Mouse (Mus musculus): ENCODE measurements around the gene Fras1. TPM values are rescaled to one million over a fixed set of nuclear protein-coding genes. Genes with fewer than 3 reads are reported as not detected.

The Fras1 gene
- polyA plus RNA-seq, 1 experiment from 2014 or later = 7.0 TPM

DNA sequence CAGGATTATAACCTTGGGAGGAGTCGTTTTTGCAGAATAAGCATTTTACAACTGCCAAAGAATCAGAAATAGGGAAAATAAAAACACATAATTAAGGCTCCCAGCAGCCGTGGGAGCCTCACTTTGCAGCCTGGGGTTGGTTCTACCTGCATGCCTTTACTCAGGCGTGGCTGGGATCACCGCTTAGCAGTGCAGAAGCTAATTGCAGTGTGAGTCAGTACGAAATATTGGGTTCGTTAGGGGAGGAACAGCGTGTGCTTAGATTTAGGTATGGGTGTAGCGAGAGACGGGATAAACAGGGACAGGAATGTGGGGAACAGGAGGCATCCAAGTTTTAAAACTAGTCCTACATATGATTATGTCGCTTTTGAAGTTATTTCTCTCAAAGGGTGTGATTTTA lies 238.3 kb downstream of the Fras1 start:
- ATAC-seq (ENCODE audit: low FRiP score) = no peak
- WGBS = 91% methylated on average over 10 of the region's 10 CpGs
- Histone ChIP-seq H3K4me3 (no peak overlapping the region), H3K36me3 (no peaks in the 10 kb centered on the region), H3K9ac (no peak overlapping the region), H3K4me2 (no peak overlapping the region), H3K27me3 (no peaks in the 10 kb centered on the region), H3K4me1 (replicated peaks) (no peaks in the 10 kb centered on the region), H3K9me3 (no peaks in the 10 kb centered on the region), H3K27ac (no peak overlapping the region)

- Histone ChIP-seq H3K4me3 (no peak overlapping the region), H3K4me2 (no peak overlapping the region), H3K9me3 (no peaks in the 10 kb centered on the region), H3K27ac (no peak overlapping the region), H3K36me3 (no peaks in the 10 kb centered on the region), H3K9ac (no peak overlapping the region), H3K4me1 (replicated peaks) (no peaks in the 10 kb centered on the region), H3K27me3 (no peaks in the 10 kb centered on the region)
- ATAC-seq (ENCODE audit: low FRiP score) = no peak
- 72% methylated on average over 6 of the region's 6 CpGs for WGBS
Measured at GRCm38 (mm10) chr5:96616954-96617646, 243.3 kb downstream of the Fras1 start.

DNA sequence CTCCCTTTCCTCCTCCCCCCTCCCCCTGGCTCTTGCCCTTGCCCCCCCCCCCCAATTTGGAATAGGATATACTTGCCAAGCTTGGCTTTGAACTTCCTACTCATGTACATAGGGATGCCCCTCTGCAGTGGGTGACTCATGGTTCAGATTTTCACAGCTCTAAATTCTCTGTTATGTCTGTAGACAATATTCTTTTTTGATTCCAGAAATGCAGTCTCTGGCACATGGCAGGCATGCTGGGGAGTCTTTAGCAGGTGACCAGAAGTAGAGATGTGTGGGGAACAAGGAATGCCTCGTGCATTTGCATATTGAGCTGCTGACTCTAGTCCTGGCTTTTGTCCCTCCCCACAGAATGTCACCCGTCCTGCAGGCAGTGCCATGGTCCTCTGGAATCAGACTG lies 244.3 kb downstream of the Fras1 start:
- no peak overlapping the region for H3K4me2 ChIP-seq
- no peak overlapping the region for H3K27ac ChIP-seq
- H3K36me3 ChIP-seq = no peaks in the 10 kb centered on the region
- 53% methylated on average over 2 of the region's 2 CpGs for WGBS
- no peak overlapping the region for H3K4me3 ChIP-seq
- H3K9me3 ChIP-seq = no peaks in the 10 kb centered on the region
- no peak overlapping the region for H3K9ac ChIP-seq
- ATAC-seq (ENCODE audit: low FRiP score) = no peak
- no peaks in the 10 kb centered on the region for H3K27me3 ChIP-seq
- 0 out of 2 replicates have a peak, but pooled peaks cover under 1% of the 10 kb centered on the region for H3K4me1 ChIP-seq (replicated peaks)

- 95% methylated on average over 2 of the region's 2 CpGs for WGBS
- no peaks in the 10 kb centered on the region for H3K9me3 ChIP-seq
- H3K27ac ChIP-seq = no peak overlapping the region
- 0 out of 2 replicates have a peak, but pooled peaks cover 2% of the 10 kb centered on the region for H3K4me1 ChIP-seq (replicated peaks)
- ATAC-seq (ENCODE audit: low FRiP score) = no peak
- H3K9ac ChIP-seq = no peak overlapping the region
- H3K4me2 ChIP-seq = no peak overlapping the region
- no peaks in the 10 kb centered on the region for H3K27me3 ChIP-seq
- no peaks in the 10 kb centered on the region for H3K36me3 ChIP-seq
- no peak overlapping the region for H3K4me3 ChIP-seq
Measured at GRCm38 (mm10) chr5:96620209-96620608, 246.5 kb downstream of the Fras1 start.

- ATAC-seq (ENCODE audit: low FRiP score) = no peak
- Histone ChIP-seq H3K9me3 (no peaks in the 10 kb centered on the region), H3K27me3 (no peaks in the 10 kb centered on the region), H3K4me2 (no peak overlapping the region), H3K36me3 (no peaks in the 10 kb centered on the region), H3K4me1 (replicated peaks) (0 out of 2 replicates have a peak, but pooled peaks cover 2% of the 10 kb centered on the region), H3K27ac (no peak overlapping the region), H3K9ac (no peak overlapping the region), H3K4me3 (no peak overlapping the region)
- WGBS = 93% methylated on average over 5 of the region's 5 CpGs
Measured at GRCm38 (mm10) chr5:96620618-96621017, 246.9 kb downstream of the Fras1 start.

- Histone ChIP-seq H3K4me2 (no peak overlapping the region), H3K36me3 (no peaks in the 10 kb centered on the region), H3K4me1 (replicated peaks) (0 out of 2 replicates have a peak, but pooled peaks cover 2% of the 10 kb centered on the region), H3K27me3 (no peaks in the 10 kb centered on the region), H3K27ac (no peak overlapping the region), H3K9ac (no peak overlapping the region), H3K4me3 (no peak overlapping the region), H3K9me3 (no peaks in the 10 kb centered on the region)
- ATAC-seq (ENCODE audit: low FRiP score) = no peak
- 74% methylated on average over 5 of the region's 5 CpGs for WGBS
Measured at GRCm38 (mm10) chr5:96622604-96623352, 249.0 kb downstream of the Fras1 start.

- Histone ChIP-seq H3K27me3 (no peaks in the 10 kb centered on the region), H3K4me2 (no peak overlapping the region; the same call in 1 of the 2 replicates), H3K36me3 (no peaks in the 10 kb centered on the region), H3K27ac (0 out of 2 replicates have a peak overlapping the region, but pooled peaks have one; percentile 25), H3K4me1 (replicated peaks) (peaks cover 9% of the 10 kb centered on the region), H3K9me3 (no peaks in the 10 kb centered on the region), H3K4me3 (no peak overlapping the region), H3K9ac (no peak overlapping the region)
- WGBS = 47% methylated on average over 8 of the region's 8 CpGs
- peak; percentile 85 for ATAC-seq (ENCODE audit: low FRiP score)
Measured at GRCm38 (mm10) chr5:96629851-96630250, 256.1 kb downstream of the Fras1 start.

DNA sequence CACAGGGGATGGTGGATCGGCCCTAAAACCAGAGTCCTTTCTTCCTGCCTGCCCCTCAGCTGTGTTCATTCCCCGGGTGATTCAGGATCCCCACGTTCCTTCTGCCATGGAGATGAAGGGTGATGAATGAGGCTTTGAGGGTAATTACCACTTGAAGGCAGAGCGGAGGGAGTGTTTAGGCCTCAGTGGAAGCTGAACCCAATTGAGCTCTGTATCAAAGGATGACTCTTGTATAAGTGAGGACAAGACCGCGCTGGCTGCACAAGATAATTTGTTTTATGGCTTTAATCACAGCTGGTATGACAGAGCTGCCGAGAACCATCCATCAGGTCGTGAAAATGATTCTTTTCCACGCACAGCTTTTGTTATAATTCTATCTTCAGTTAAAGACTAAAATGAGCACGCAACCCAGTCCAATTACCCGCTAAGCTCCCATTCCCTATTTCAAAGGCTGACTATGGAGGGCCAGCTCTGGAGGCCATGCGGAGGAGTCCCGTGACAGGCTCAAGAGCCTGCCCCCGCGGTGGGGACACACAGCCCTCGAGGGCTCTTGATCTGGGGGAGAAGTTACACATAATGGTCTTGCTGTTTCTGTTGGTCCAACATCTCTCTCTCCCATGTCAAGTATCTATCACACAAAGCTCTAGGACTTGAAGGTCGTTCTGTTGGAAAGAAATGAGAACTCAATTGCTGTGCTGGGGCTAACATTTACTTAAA lies 261.5 kb downstream of the Fras1 start:
- peaks cover 5% of the 10 kb centered on the region for H3K4me1 ChIP-seq (replicated peaks)
- H3K4me2 ChIP-seq = no peak overlapping the region
- no peak overlapping the region for H3K4me3 ChIP-seq
- H3K27ac ChIP-seq = no peak overlapping the region
- 60% methylated on average over 17 of the region's 17 CpGs for WGBS
- no peaks in the 10 kb centered on the region for H3K27me3 ChIP-seq
- ATAC-seq (ENCODE audit: low FRiP score) = 0 out of 2 replicates have a peak, but pooled peaks have one; percentile 22
- no peak overlapping the region for H3K9ac ChIP-seq
- H3K9me3 ChIP-seq = no peaks in the 10 kb centered on the region
- H3K36me3 ChIP-seq = no peaks in the 10 kb centered on the region

DNA sequence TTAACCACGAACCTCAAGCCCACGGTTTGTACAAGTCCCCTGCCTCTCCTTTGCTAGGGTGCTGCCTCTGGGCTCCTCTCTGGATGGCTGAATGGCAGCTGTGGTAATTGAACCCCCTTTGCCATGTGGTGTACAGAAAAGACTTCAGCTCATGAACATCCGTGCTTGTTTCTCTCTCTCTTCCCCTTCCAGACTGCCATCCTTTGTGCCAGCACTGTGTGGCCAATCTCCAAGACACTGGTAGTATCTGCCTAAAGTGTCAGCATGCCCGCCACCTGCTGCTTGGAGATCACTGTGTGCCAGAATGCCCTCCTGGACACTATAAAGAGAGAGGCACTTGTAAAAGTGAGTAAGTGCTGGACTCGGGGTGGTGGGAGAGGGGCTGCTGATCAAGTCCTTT lies 262.1 kb downstream of the Fras1 start:
- Histone ChIP-seq H3K36me3 (no peaks in the 10 kb centered on the region), H3K9ac (no peak overlapping the region), H3K4me1 (replicated peaks) (peaks cover 2% of the 10 kb centered on the region; the same call in 1 of the 2 replicates), H3K27ac (no peak overlapping the region), H3K4me3 (no peak overlapping the region), H3K9me3 (no peaks in the 10 kb centered on the region), H3K4me2 (no peak overlapping the region), H3K27me3 (no peaks in the 10 kb centered on the region)
- WGBS = 81% methylated on average over 5 of the region's 5 CpGs
- no peak for ATAC-seq (ENCODE audit: low FRiP score)

DNA sequence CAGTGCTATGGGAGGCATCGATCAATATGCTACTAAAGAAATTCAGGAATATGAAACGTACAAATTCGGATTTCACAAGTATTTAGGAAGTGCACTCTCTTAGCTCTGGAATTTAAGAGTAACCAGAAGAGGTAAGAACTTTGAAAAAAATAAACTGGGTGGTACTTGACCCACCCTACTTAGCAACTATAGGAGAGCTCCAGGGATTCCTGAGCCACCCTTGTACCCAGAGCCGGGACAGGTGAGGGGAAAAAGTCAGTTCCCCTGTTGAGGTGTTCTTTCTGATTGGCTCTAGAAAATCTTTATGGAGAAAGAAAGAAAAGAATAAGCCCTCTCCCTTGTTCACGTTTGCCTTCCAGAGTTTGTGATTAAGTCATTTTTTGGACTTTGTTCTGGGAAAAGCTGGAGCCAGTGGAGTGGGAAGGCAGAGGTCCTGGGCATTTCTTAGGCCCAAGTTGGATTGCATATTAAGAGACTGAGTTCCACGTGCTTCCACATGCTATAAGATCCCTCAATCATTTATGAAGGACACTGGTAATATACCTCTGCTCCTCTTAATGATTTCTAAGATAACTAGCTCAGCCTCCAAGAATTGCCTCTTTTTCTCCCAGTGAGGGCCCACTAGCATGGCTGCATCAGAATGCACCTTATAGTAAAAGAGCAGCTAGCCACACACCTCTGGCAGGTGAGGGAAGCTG lies 265.6 kb downstream of the Fras1 start:
- no peak for ATAC-seq (ENCODE audit: low FRiP score)
- no peaks in the 10 kb centered on the region for H3K27me3 ChIP-seq
- no peak overlapping the region for H3K27ac ChIP-seq
- WGBS = 92% methylated on average over 6 of the region's 6 CpGs
- no peaks in the 10 kb centered on the region for H3K9me3 ChIP-seq
- H3K36me3 ChIP-seq = no peaks in the 10 kb centered on the region
- H3K4me2 ChIP-seq = no peak overlapping the region
- no peak overlapping the region for H3K4me3 ChIP-seq
- H3K9ac ChIP-seq = no peak overlapping the region
- H3K4me1 ChIP-seq (replicated peaks) = peaks cover 2% of the 10 kb centered on the region; the same call in 1 of the 2 replicates

DNA sequence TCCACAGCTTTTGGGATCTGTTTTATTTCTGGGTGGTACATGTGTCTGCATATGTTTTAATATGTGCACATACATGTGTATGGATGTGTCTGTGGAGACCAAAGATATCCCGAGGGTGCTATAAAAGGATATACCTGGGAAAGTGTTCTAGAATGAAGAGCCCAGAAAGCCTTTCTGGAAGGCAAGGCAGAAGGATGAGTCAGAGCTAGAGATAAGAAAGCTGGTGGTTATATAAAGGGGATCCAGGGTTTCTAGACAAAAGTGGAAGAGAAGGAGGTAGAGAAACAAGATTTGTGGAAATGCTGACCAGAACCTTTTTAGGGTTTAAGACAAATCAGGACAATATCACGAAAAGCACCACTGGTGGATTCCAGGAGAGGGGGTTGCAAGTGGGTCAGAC lies 267.5 kb downstream of the Fras1 start:
- no peak overlapping the region for H3K9ac ChIP-seq
- H3K4me1 ChIP-seq (replicated peaks) = no peaks in the 10 kb centered on the region
- H3K36me3 ChIP-seq = no peaks in the 10 kb centered on the region
- 95% methylated on average over 2 of the region's 2 CpGs for WGBS
- H3K27me3 ChIP-seq = no peaks in the 10 kb centered on the region
- no peak overlapping the region for H3K4me3 ChIP-seq
- no peak for ATAC-seq (ENCODE audit: low FRiP score)
- H3K4me2 ChIP-seq = no peak overlapping the region
- no peak overlapping the region for H3K27ac ChIP-seq
- no peaks in the 10 kb centered on the region for H3K9me3 ChIP-seq

GRCm38 (mm10) chr5:96675676-96676075 lies 301.9 kb downstream of the Fras1 start:
- ATAC-seq (ENCODE audit: low FRiP score) = no peak
- 73% methylated on average over 4 of the region's 4 CpGs for WGBS
- 0 out of 2 replicates have a peak, but pooled peaks cover under 1% of the 10 kb centered on the region for H3K4me1 ChIP-seq (replicated peaks)
- H3K9ac ChIP-seq = no peak overlapping the region
- no peaks in the 10 kb centered on the region for H3K36me3 ChIP-seq
- no peaks in the 10 kb centered on the region for H3K9me3 ChIP-seq
- H3K4me2 ChIP-seq = no peak overlapping the region
- no peak overlapping the region for H3K27ac ChIP-seq
- H3K4me3 ChIP-seq = no peak overlapping the region
- H3K27me3 ChIP-seq = no peaks in the 10 kb centered on the region

Data from hindbrain, embryonic 13.5 days (tissue).